ENCODE assay signal across 8 mouse cellular contexts in the genomic region with DNA sequence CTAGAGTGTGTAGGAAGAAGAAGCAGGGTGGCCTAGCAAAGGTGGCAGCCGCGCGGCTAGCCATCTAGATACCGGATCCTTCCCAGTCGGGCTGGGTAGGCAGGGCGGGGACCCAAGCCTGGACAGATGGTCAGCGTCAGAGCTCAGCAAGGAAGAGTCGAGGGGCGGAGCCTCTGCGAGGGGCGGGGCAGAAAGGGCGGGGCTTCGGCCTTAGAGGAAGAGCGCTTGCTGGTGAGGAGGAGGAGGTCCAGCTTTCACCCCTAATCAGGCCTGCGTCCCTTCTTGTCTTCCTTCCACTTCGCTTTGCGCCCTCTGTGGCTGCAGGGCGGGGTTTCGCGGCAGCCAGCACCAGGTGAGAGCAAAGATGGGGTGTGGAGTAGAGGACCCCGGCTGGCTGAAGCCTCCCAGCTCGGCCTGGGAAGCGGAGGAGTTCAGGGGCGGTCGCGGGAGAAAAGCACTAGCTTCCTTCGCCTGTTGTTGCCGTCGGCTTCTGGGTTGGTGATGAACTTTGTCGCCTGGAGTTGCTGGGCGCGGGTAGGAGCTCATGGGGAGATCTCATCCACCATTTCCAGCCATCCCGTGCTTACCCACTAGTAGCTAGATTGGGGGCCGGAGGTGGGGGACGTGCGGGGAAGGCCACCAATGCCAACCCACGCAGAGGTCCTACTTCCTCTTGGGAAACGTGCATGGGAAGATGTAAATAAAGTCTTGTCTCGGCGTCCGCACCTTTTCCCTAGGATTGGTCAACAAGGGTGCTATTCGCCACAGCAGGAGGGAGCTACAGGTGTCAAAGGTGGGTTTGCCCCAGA. TPM values are rescaled to one million over a fixed set of nuclear protein-coding genes. Genes with fewer than 3 reads are reported as not detected.
DNase-seq lines count a peak whose midpoint lies in the region; ATAC-seq and TF ChIP-seq lines count a peak whose summit lies in the region.

A gene (plus strand): TSS at position 190 of the 809 bp plus-strand sequence.

- no peaks in the 10 kb centered on the region for H3K27me3 ChIP-seq in hindbrain, postnatal 0 days (ENCODE audit: insufficient read depth, low read length)

- TF ChIP-seq CTCF in cortical plate, adult 2 months (IDR thresholded peaks at IDR 0.05; ENCODE audit: extremely low read depth, insufficient read depth, low read length), result no peak
- peak; percentile 18 for TF ChIP-seq CTCF in hindbrain, postnatal 0 days (IDR thresholded peaks at IDR 0.05; ENCODE audit: low read depth)

- H3K4me3 ChIP-seq in cortical plate, adult 2 months (ENCODE audit: insufficient read depth, low read length), result peak within 1 kb of the TSS; percentile 87
- peak within 1 kb of the TSS; percentile 57 for H3K4me3 ChIP-seq in hindbrain, postnatal 0 days (ENCODE audit: low read length)

- no peak within 1 kb of the TSS for H3K27ac ChIP-seq in cortical plate, adult 2 months (ENCODE audit: insufficient read depth, low read length)
- H3K27ac ChIP-seq in hindbrain, postnatal 0 days, result no peak within 1 kb of the TSS

- 1% methylated on average over 42 of the region's 42 CpGs for WGBS in hindbrain, postnatal 0 days

- no peaks in the 10 kb centered on the region for H3K4me1 ChIP-seq in cortical plate, adult 2 months (ENCODE audit: control insufficient read depth, insufficient read depth, low read length)
- no peaks in the 10 kb centered on the region for H3K4me1 ChIP-seq in hindbrain, postnatal 0 days (ENCODE audit: insufficient read depth, low read length)

- ATAC-seq in hindbrain, postnatal 0 days, result peak; percentile 86
- ATAC-seq in megakaryocyte, adult 5-6 weeks (ENCODE audit: poor library complexity, severe bottlenecking), result peak; percentile 85

- H3K4me2 ChIP-seq in hindbrain, postnatal 0 days (ENCODE audit: low read depth, low read length), result peak within 1 kb of the TSS; percentile 88

- no peaks in the 10 kb centered on the region for H3K36me3 ChIP-seq in hindbrain, postnatal 0 days (ENCODE audit: insufficient read depth, low read length)

- H3K9me3 ChIP-seq in hindbrain, postnatal 0 days (ENCODE audit: low read length), result no peaks in the 10 kb centered on the region

- peak; percentile 23; the same call in 1 of the 2 replicates for TF ChIP-seq POLR2A in cortical plate, adult 2 months (IDR thresholded peaks at IDR 0.05; ENCODE audit: extremely low read depth, insufficient read depth, low read length)

- DNase-seq in adrenal gland, adult 18-20 months (ENCODE audit: low spot score in 2 of 2), result peak; percentile 88
- peak; percentile 87 for DNase-seq in gastrocnemius, postnatal 10 days
- peak; percentile 81 for DNase-seq in hindbrain, postnatal 0 days (ENCODE audit: low spot score)
- peak; percentile 44 to 72 for DNase-seq in left cerebral cortex, adult 8-10 months (ENCODE audit: low spot score in 2 of 2)
- DNase-seq in retina, postnatal 7 days (ENCODE audit: low read depth, low spot score), result peak; percentile 82
- peak; percentile 94 to 95 for DNase-seq in urinary bladder, adult 18-20 months (ENCODE audit: low spot score in 2 of 2)

- H3K9ac ChIP-seq in hindbrain, postnatal 0 days (replicated peaks; ENCODE audit: low read length), result peak within 1 kb of the TSS; percentile 51

RNA-seq across cellular contexts. Expression of the gene that starts here (rescaled TPM):
- 100 to 1,000 TPM in 1 of 2 experiments, 10 to 100 TPM in 1; 74.7 to 102 TPM for total RNA-seq in adrenal gland, adult 18-20 months (2021)
- 12.3 and 13.4 TPM in 2 replicates for polyA plus RNA-seq in cortical plate, adult 2 months (2012; rRNA removed)
- 1 to 10 TPM; 8.0 to 8.4 TPM for total RNA-seq in gastrocnemius, postnatal 10 days (2021)
- total RNA-seq in hindbrain, postnatal 0 days (2014; rRNA removed), result 20.2 and 21.4 TPM in 2 replicates
- 23.0 and 26.5 TPM in 2 replicates for polyA plus RNA-seq in hindbrain, postnatal 0 days (2015; fragmentation: Nextera tagmentation; extraction: Ambion mirVana)
- total RNA-seq in left cerebral cortex, adult 8-10 months (2022), result 10 to 100 TPM; 13.6 to 15.5 (median 15.2) TPM
- 10.4 and 12.8 TPM in 2 replicates for total RNA-seq in megakaryocyte, adult 5-6 weeks (2015)
- total RNA-seq in megakaryocyte, adult 5-6 weeks (2017), result 7.9 and 11.1 TPM in 2 replicates
